Mouse (Mus musculus): ENCODE measurements around the gene Mbnl2.

DNA sequence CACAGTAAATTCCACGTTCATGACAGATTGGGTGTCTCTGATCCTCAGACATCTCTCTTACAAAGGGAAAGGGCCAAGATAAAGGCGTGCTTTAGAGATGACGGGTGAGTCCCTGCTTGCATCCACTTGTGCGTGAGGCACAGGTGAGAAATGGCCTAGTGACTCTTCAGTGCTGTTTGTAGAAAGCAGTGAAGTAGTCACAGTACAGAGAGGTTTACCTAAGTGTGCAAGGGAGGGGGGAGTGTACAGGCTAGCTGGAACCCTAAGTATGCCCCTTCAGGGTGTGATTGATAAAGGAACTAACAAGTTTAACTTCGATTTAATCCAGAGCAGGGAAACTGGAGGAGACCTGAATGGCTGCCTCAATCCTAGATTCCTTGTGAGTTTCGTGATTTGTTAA lies 130.8 kb downstream of the Mbnl2 start:
- TF ChIP-seq CTCF (IDR thresholded peaks at IDR 0.05; ENCODE audit: control insufficient read depth, insufficient read depth, low read length) (no peak), POLR2A (IDR thresholded peaks at IDR 0.05; ENCODE audit: borderline replicate concordance, control insufficient read depth, low read depth, low read length) (no peak)
